8 mouse cellular contexts compared by ENCODE assay signal in genomic region chr11:69413221-69414181, GRCm38 (mm10). TPM values are rescaled to one million over a fixed set of nuclear protein-coding genes. Genes with fewer than 3 reads are reported as not detected.
A peak's percentile ranks its signal among the peaks of the same experiment; 100 is the strongest.
DNase-seq lines count a peak whose midpoint lies in the region; ATAC-seq and TF ChIP-seq lines count a peak whose summit lies in the region.

TSS of gene Kdm6b (minus strand) at chr11:69413675.

- no peak for TF ChIP-seq POLR2A in olfactory bulb, adult 2 months (IDR thresholded peaks at IDR 0.05; ENCODE audit: insufficient read depth, low read depth, low read length)

- H3K4me2 ChIP-seq in liver, embryonic 11.5 days, result peak within 1 kb of the TSS; percentile 97

- ATAC-seq in liver, embryonic 11.5 days (replicated peaks; ENCODE audit: low FRiP score), result no peak

- H3K27ac ChIP-seq in heart, embryonic 10.5 days, result peak within 1 kb of the TSS; percentile 98
- peak within 1 kb of the TSS; percentile 96 for H3K27ac ChIP-seq in liver, embryonic 11.5 days (ENCODE audit: low read depth, low read length)
- H3K27ac ChIP-seq in olfactory bulb, adult 2 months (ENCODE audit: insufficient read depth, low read depth, low read length), result peak within 1 kb of the TSS; percentile 14

- DNase-seq in A20 (ENCODE audit: low read depth, low spot score) (peak; percentile 88), NIH3T3 (ENCODE audit: low read depth) (peak; percentile 54)
- peak; percentile 80 for DNase-seq in embryo, embryonic 11 days
- DNase-seq in heart, embryonic 10.5 days (ENCODE audit: low spot score), result no peak
- DNase-seq in kidney, adult 9 months, result peak; percentile 86
- DNase-seq in liver, embryonic 11.5 days (ENCODE audit: low spot score), result no peak
- no peak for DNase-seq in right cerebral cortex, adult 18-20 months

- H3K27me3 ChIP-seq in heart, embryonic 10.5 days (ENCODE audit: insufficient read depth, poor library complexity, severe bottlenecking), result no peaks in the 10 kb centered on the region
- no peaks in the 10 kb centered on the region for H3K27me3 ChIP-seq in liver, embryonic 11.5 days (replicated peaks; ENCODE audit: control insufficient read depth, insufficient read depth, low read length)

- no peak for TF ChIP-seq CTCF in olfactory bulb, adult 2 months (IDR thresholded peaks at IDR 0.05; ENCODE audit: insufficient read depth, low read depth, low read length)

- peaks cover 17% of the 10 kb centered on the region for H3K36me3 ChIP-seq in heart, embryonic 10.5 days
- H3K36me3 ChIP-seq in liver, embryonic 11.5 days (ENCODE audit: control insufficient read depth, insufficient read depth, low read length), result no peaks in the 10 kb centered on the region

- H3K4me1 ChIP-seq in heart, embryonic 10.5 days, result peaks cover 83% of the 10 kb centered on the region
- peaks cover 58% of the 10 kb centered on the region for H3K4me1 ChIP-seq in liver, embryonic 11.5 days (replicated peaks; ENCODE audit: control insufficient read depth, insufficient read depth, low read length)
- H3K4me1 ChIP-seq in olfactory bulb, adult 2 months (ENCODE audit: control insufficient read depth, insufficient read depth, low read length), result peaks cover 33% of the 10 kb centered on the region

- WGBS in heart, embryonic 10.5 days, result 40% methylated on average over 12 of the region's 12 CpGs
- WGBS in liver, embryonic 11.5 days, result 47% methylated on average over 12 of the region's 12 CpGs
- WGBS in olfactory bulb, adult 2 months, result 16% methylated on average over 12 of the region's 12 CpGs

- peak within 1 kb of the TSS; percentile 86 for H3K4me3 ChIP-seq in heart, embryonic 10.5 days
- peak within 1 kb of the TSS; percentile 85 for H3K4me3 ChIP-seq in liver, embryonic 11.5 days (ENCODE audit: low read depth, low read length)
- H3K4me3 ChIP-seq in olfactory bulb, adult 2 months (ENCODE audit: insufficient read depth, low read depth, low read length), result peak within 1 kb of the TSS; percentile 52

- H3K9me3 ChIP-seq in heart, embryonic 10.5 days, result no peaks in the 10 kb centered on the region
- no peaks in the 10 kb centered on the region for H3K9me3 ChIP-seq in liver, embryonic 11.5 days (ENCODE audit: control insufficient read depth, low read length)

- H3K9ac ChIP-seq in liver, embryonic 11.5 days (ENCODE audit: low read depth, low read length), result peak within 1 kb of the TSS; percentile 81

RNA-seq across cellular contexts. Expression of gene Kdm6b, which starts in this region (rescaled TPM):
- polyA plus RNA-seq in heart, embryonic 10.5 days (2016; fragmentation: Nextera tagmentation; extraction: Ambion mirVana), result 20.9 and 26.9 TPM in 2 replicates
- polyA plus RNA-seq in liver, embryonic 11.5 days (2014; fragmentation: Nextera tagmentation; extraction: Ambion mirVana), result 15.4 and 17.4 TPM in 2 replicates
- polyA plus RNA-seq in olfactory bulb, adult 2 months (2012; ENCODE audit: insufficient read depth, insufficient read length, low replicate concordance, missing spikeins), result 114 TPM in 1 of 2 replicates, not detected in the other

Comparison
In these comparisons a context has a peak if more than half of its experiments do, and no peak if none do; other contexts are left out.
1. DNase-seq: peak in A20 (single experiment), NIH3T3 (single experiment), embryo, embryonic 11 days (single experiment) and kidney, adult 9 months (single experiment); none in heart, embryonic 10.5 days (single experiment), liver, embryonic 11.5 days (single experiment) and right cerebral cortex, adult 18-20 months (single experiment).
2. H3K27ac ChIP-seq: peak in every context shown above with its lines; median percentile 98 in heart, embryonic 10.5 days; 96 in liver, embryonic 11.5 days; 14 in olfactory bulb, adult 2 months.
3. Peak in every context shown above with its lines, with median percentiles within 50 percentile points of each other: H3K4me3 ChIP-seq.